Mouse (Mus musculus): ENCODE results near the gene Wdr12. TPM values are rescaled to one million over a fixed set of nuclear protein-coding genes. Genes with fewer than 3 reads are reported as not detected.
"Not testable (repeated sequence)": the region's sequence is repeated elsewhere in the genome, so short reads cannot be mapped to it uniquely, and the experiment has no call there.

Wdr12 gene
- polyA plus RNA-seq, 1 experiment from 2014 or later: 47.1 TPM

GRCm38 (mm10) chr1:60056310-60056709, 42.1 kb downstream of the Wdr12 start:
- Histone ChIP-seq H3K9me3 (no peaks in the 10 kb centered on the region), H3K36me3 (no peaks in the 10 kb centered on the region), H3K4me2 (replicated peaks) (no peak overlapping the region), H3K4me1 (no peaks in the 10 kb centered on the region), H3K4me3 (no peak overlapping the region), H3K27me3 (replicated peaks) (no peaks in the 10 kb centered on the region), H3K27ac (no peak overlapping the region), H3K9ac (no peak overlapping the region)
- no peak for ATAC-seq (ENCODE audit: low FRiP score, low read depth)
- WGBS: 84% methylated on average over 3 of the region's 3 CpGs

- no peak overlapping the region for H3K4me2 ChIP-seq (replicated peaks)
- WGBS: 31% methylated on average over 3 of the region's 3 CpGs
- H3K27me3 ChIP-seq (replicated peaks): no peaks in the 10 kb centered on the region
- no peaks in the 10 kb centered on the region for H3K9me3 ChIP-seq
- H3K27ac ChIP-seq: no peak overlapping the region
- H3K36me3 ChIP-seq: no peaks in the 10 kb centered on the region
- H3K9ac ChIP-seq: no peak overlapping the region
- H3K4me1 ChIP-seq: no peaks in the 10 kb centered on the region
- ATAC-seq (ENCODE audit: low FRiP score, low read depth): no peak
- H3K4me3 ChIP-seq: no peak overlapping the region
Observed at GRCm38 (mm10) chr1:60054659-60055058, 43.8 kb downstream of the Wdr12 start.

GRCm38 (mm10) chr1:60047481-60047880, 51.0 kb downstream of the Wdr12 start:
- H3K4me2 ChIP-seq (replicated peaks); H3K27ac ChIP-seq; H3K4me3 ChIP-seq; H3K4me1 ChIP-seq; H3K9ac ChIP-seq; H3K27me3 ChIP-seq (replicated peaks); H3K9me3 ChIP-seq; H3K36me3 ChIP-seq; ATAC-seq (ENCODE audit: low FRiP score, low read depth): not testable (repeated sequence)
- 94% methylated on average over 5 of the region's 5 CpGs for WGBS

- no peak overlapping the region for H3K27ac ChIP-seq
- H3K4me1 ChIP-seq: no peaks in the 10 kb centered on the region
- no peak for ATAC-seq (ENCODE audit: low FRiP score, low read depth)
- H3K9ac ChIP-seq: no peak overlapping the region
- H3K4me3 ChIP-seq: no peak overlapping the region
- H3K27me3 ChIP-seq (replicated peaks): peaks cover 11% of the 10 kb centered on the region
- no peak overlapping the region for H3K4me2 ChIP-seq (replicated peaks)
- no peaks in the 10 kb centered on the region for H3K9me3 ChIP-seq
- no peaks in the 10 kb centered on the region for H3K36me3 ChIP-seq
- 94% methylated on average over 1 of the region's 1 CpGs for whole genome bisulfite sequencing
Observed at GRCm38 (mm10) chr1:60044595-60044994, 53.9 kb downstream of the Wdr12 start.

GRCm38 (mm10) chr1:60042796-60043469, 55.5 kb downstream of the Wdr12 start, which contains the start of gene Ica1l:
TSS of gene Ica1l (minus strand) at chr1:60043184.
- WGBS: under 1% methylated on average over 98 of the region's 99 CpGs
- Histone ChIP-seq H3K27ac (peak within 1 kb of the TSS; percentile 46; the same call in 1 of the 2 replicates), H3K4me1 (no peaks in the 10 kb centered on the region), H3K27me3 (replicated peaks) (peaks cover 11% of the 10 kb centered on the region), H3K9me3 (no peaks in the 10 kb centered on the region), H3K4me3 (peak within 1 kb of the TSS; percentile 76), H3K4me2 (replicated peaks) (peak within 1 kb of the TSS; percentile 86), H3K36me3 (no peaks in the 10 kb centered on the region), H3K9ac (peak within 1 kb of the TSS; percentile 80)
- peak; percentile 92 for ATAC-seq (ENCODE audit: low FRiP score, low read depth)

- WGBS: 2% methylated on average over 19 of the region's 19 CpGs
- H3K36me3 ChIP-seq: no peaks in the 10 kb centered on the region
- H3K9ac ChIP-seq: peak overlapping the region; percentile 80
- no peaks in the 10 kb centered on the region for H3K4me1 ChIP-seq
- no peaks in the 10 kb centered on the region for H3K9me3 ChIP-seq
- H3K4me3 ChIP-seq: peak overlapping the region; percentile 76
- H3K4me2 ChIP-seq (replicated peaks): peak overlapping the region; percentile 86
- H3K27ac ChIP-seq: no peak overlapping the region
- no peak; the same call in 1 of the 2 replicates for ATAC-seq (ENCODE audit: low FRiP score, low read depth)
- peaks cover 11% of the 10 kb centered on the region for H3K27me3 ChIP-seq (replicated peaks)
Observed at GRCm38 (mm10) chr1:60042398-60042795, 56.0 kb downstream of the Wdr12 start.

GRCm38 (mm10) chr1:60035044-60035443, 63.4 kb downstream of the Wdr12 start:
- Histone ChIP-seq H3K4me1 (no peaks in the 10 kb centered on the region), H3K4me2 (replicated peaks) (no peak overlapping the region), H3K9me3 (no peaks in the 10 kb centered on the region), H3K27me3 (replicated peaks) (no peaks in the 10 kb centered on the region), H3K4me3 (no peak overlapping the region), H3K9ac (no peak overlapping the region), H3K36me3 (no peaks in the 10 kb centered on the region), H3K27ac (no peak overlapping the region)
- ATAC-seq (ENCODE audit: low FRiP score, low read depth): no peak
- WGBS: 83% methylated on average over 2 of the region's 2 CpGs

Other genes with a start within 250 kb of the Wdr12 start
- gene Fam117b, start 185.6 kb downstream of the Wdr12 start, polyA plus RNA-seq (2016; fragmentation: Nextera tagmentation; extraction: Ambion mirVana): 29.7 and 31.1 TPM in 2 replicates
- 14.0 and 15.9 TPM in 2 replicates for gene Ica1l, start 55.5 kb downstream of the Wdr12 start, polyA plus RNA-seq (2016; fragmentation: Nextera tagmentation; extraction: Ambion mirVana)
- gene Carf, start 398 bp downstream of the Wdr12 start, polyA plus RNA-seq (2016; fragmentation: Nextera tagmentation; extraction: Ambion mirVana): 7.0 and 7.1 TPM in 2 replicates
- gene Nbeal1, start 82.0 kb upstream of the Wdr12 start, polyA plus RNA-seq (2016; fragmentation: Nextera tagmentation; extraction: Ambion mirVana): 9.0 and 9.9 TPM in 2 replicates
- gene Cyp20a1, start 244.7 kb upstream of the Wdr12 start, polyA plus RNA-seq (2016; fragmentation: Nextera tagmentation; extraction: Ambion mirVana): 26.2 and 27.1 TPM in 2 replicates